Mouse (Mus musculus) kidney, adult 2 months (tissue): ENCODE measurements around the gene Nup62.

Source experiments
- CTCF ChIP-seq: fragments of 200-500 bp; conservative IDR thresholded peaks from 2 replicates; pipeline ENCODE4 v1.5.1; 2011; ENCODE audit warnings: low read depth, mild to moderate bottlenecking, control low read depth, low read length, moderate library complexity, mixed read lengths; ENCODE audit not compliant: insufficient read depth, insufficient read length
- POLR2A ChIP-seq: fragments of 200-500 bp; IDR thresholded peaks from one replicate; pipeline ENCODE4 v1.6.1; 2011; ENCODE audit warnings: low read depth, low read length, control low read depth

DNA sequence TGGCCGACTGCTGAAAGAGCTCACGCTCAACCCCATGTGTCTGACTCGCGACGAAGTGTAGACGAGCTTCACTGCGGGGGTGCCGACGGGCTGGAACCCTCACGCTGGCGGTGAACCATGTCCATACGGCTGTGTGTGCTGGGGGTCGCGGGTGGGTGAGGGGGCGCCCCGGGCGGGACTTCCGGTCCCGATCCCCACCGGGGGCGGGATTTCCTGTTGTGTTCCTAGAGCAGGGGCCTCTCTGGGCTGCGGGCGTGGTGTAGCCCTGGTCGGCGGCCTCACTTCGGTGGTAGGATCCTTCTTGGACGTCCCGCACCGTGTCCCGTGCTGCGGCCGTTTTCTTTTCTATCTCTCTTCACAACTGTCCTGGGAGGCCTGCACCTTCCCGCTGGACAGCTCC, 34.3 kb downstream of the Nup62 start:
- no peak for TF ChIP-seq CTCF
- TF ChIP-seq POLR2A, result no peak
